Mouse (Mus musculus): ENCODE measurements around the gene Wwc1. TPM values are rescaled to one million over a fixed set of nuclear protein-coding genes. Genes with fewer than 3 reads are reported as not detected.

Gene Wwc1
- polyA plus RNA-seq, 1 experiment from 2014 or later = 4.1 TPM

- WGBS = 68% methylated on average over 12 of the region's 12 CpGs
- no peak for DNase-seq (ENCODE audit: low spot score)
- no peak overlapping the region for H3K4me2 ChIP-seq (ENCODE audit: low read depth, low read length)
- no peaks in the 10 kb centered on the region for H3K36me3 ChIP-seq (ENCODE audit: control insufficient read depth, insufficient read depth, low read length)
- no peak overlapping the region for H3K27ac ChIP-seq (replicated peaks; ENCODE audit: low read depth, low read length)
- H3K9ac ChIP-seq (ENCODE audit: low read depth, low read length) = no peak overlapping the region
- H3K4me3 ChIP-seq (ENCODE audit: low read depth, low read length) = no peak overlapping the region
- H3K9me3 ChIP-seq (ENCODE audit: control insufficient read depth, low read length) = 0 out of 2 replicates have a peak, but pooled peaks cover 4% of the 10 kb centered on the region
- H3K27me3 ChIP-seq (replicated peaks; ENCODE audit: control insufficient read depth, insufficient read depth, low read length) = peaks cover 17% of the 10 kb centered on the region
- H3K4me1 ChIP-seq (ENCODE audit: control insufficient read depth, insufficient read depth, low read length) = no peaks in the 10 kb centered on the region
- ATAC-seq (ENCODE audit: low read depth) = no peak
These were observed 17.7 kb upstream of the Wwc1 start for GRCm38 (mm10) chr11:35998048-35998447.

DNA sequence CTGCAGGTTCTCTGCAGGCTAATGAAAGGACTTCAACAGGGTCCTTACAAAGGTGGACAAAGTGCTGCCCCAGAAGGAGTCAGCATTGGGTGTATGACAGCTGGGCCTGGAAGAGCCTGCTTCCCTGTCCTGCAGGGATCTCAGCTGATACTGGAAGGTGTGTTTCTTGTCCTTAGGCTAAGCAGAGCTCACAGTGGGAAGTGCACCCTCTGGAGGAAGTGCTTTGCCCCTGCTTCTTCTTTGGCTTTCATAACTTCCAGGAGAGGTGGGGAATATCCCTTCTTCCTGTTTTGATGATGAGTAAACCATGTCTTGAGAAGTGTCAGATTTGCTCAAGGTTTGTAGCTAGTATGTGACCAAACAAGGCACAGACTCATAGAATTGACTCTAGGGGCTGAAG lies 15.0 kb upstream of the Wwc1 start:
- Histone ChIP-seq H3K36me3 (ENCODE audit: control insufficient read depth, insufficient read depth, low read length) (no peaks in the 10 kb centered on the region), H3K4me2 (ENCODE audit: low read depth, low read length) (no peak overlapping the region), H3K9me3 (ENCODE audit: control insufficient read depth, low read length) (0 out of 2 replicates have a peak, but pooled peaks cover 4% of the 10 kb centered on the region), H3K4me1 (ENCODE audit: control insufficient read depth, insufficient read depth, low read length) (no peaks in the 10 kb centered on the region), H3K9ac (ENCODE audit: low read depth, low read length) (no peak overlapping the region), H3K27ac (replicated peaks; ENCODE audit: low read depth, low read length) (no peak overlapping the region), H3K27me3 (replicated peaks; ENCODE audit: control insufficient read depth, insufficient read depth, low read length) (0 out of 2 replicates have a peak, but pooled peaks cover 4% of the 10 kb centered on the region), H3K4me3 (ENCODE audit: low read depth, low read length) (no peak overlapping the region)
- no peak for DNase-seq (ENCODE audit: low spot score)
- no peak for ATAC-seq (ENCODE audit: low read depth)

- no peaks in the 10 kb centered on the region for H3K4me1 ChIP-seq (ENCODE audit: control insufficient read depth, insufficient read depth, low read length)
- 74% methylated on average over 2 of the region's 2 CpGs for WGBS
- no peaks in the 10 kb centered on the region; the same call in 1 of the 2 replicates for H3K27me3 ChIP-seq (replicated peaks; ENCODE audit: control insufficient read depth, insufficient read depth, low read length)
- no peaks in the 10 kb centered on the region for H3K36me3 ChIP-seq (ENCODE audit: control insufficient read depth, insufficient read depth, low read length)
- H3K4me2 ChIP-seq (ENCODE audit: low read depth, low read length) = no peak overlapping the region
- ATAC-seq (ENCODE audit: low read depth) = peak; percentile 89; the same call in 1 of the 2 replicates
- H3K27ac ChIP-seq (replicated peaks; ENCODE audit: low read depth, low read length) = no peak overlapping the region
- H3K9ac ChIP-seq (ENCODE audit: low read depth, low read length) = no peak overlapping the region
- H3K9me3 ChIP-seq (ENCODE audit: control insufficient read depth, low read length) = 0 out of 2 replicates have a peak, but pooled peaks cover 4% of the 10 kb centered on the region
- no peak overlapping the region for H3K4me3 ChIP-seq (ENCODE audit: low read depth, low read length)
- DNase-seq (ENCODE audit: low spot score) = no peak
These were observed 11.5 kb upstream of the Wwc1 start for GRCm38 (mm10) chr11:35991846-35992245.

DNA sequence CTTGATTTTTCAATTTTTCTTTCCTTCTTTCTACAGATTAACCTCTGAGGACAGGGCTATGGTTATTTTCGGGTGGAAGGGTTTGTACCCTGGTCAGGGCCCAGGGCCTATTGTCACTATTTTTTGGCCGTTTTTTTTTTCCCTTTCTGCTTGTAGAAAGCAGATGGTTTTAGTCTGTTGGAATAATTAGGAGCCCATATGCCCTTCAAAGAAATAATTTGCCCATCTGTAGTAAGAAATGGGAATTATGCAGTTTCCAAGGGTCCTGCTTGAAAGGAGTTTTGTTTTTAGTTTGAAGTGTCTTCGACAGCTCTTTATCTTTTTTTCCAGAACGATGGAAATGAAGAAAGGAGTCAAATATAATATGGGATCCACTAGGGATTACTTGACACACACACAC lies 9.6 kb upstream of the Wwc1 start:
- Histone ChIP-seq H3K27ac (replicated peaks; ENCODE audit: low read depth, low read length) (no peak overlapping the region), H3K4me2 (ENCODE audit: low read depth, low read length) (no peak overlapping the region), H3K9ac (ENCODE audit: low read depth, low read length) (no peak overlapping the region), H3K27me3 (replicated peaks; ENCODE audit: control insufficient read depth, insufficient read depth, low read length) (no peaks in the 10 kb centered on the region; the same call in 1 of the 2 replicates), H3K9me3 (ENCODE audit: control insufficient read depth, low read length) (no peaks in the 10 kb centered on the region), H3K4me3 (ENCODE audit: low read depth, low read length) (no peak overlapping the region), H3K36me3 (ENCODE audit: control insufficient read depth, insufficient read depth, low read length) (no peaks in the 10 kb centered on the region), H3K4me1 (ENCODE audit: control insufficient read depth, insufficient read depth, low read length) (no peaks in the 10 kb centered on the region)
- no peak for ATAC-seq (ENCODE audit: low read depth)
- no peak for DNase-seq (ENCODE audit: low spot score)
- WGBS = 57% methylated on average over 4 of the region's 4 CpGs

DNA sequence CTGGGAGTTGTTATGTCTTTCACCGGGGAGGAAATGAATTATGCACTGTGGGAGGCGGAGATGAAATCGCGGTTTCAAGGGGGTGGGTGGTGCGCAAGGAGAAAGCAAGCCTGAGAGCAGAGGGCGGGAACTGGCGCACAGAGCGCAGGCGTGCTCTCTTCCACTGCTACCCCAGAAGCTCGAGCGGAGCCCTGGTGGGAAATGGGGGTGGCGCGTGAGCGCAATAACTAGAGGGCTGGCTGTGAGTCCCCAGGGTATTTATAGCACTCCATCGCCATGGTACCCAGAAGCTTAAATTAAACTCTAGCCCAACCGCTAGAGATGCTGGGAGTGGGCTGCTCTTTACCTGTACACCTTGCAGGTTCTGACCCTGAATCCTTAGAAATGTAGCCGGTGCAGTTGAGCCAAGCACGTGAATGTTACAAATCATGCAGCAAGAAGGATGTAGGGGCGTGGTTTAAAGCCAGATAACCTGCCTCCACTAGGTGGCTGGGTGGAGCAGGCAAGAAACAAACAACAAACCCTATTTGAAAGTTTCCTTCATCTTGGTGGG lies 5.6 kb upstream of the Wwc1 start:
- ATAC-seq (ENCODE audit: low read depth) (peak; percentile 93), DNase-seq (ENCODE audit: low spot score) (peak; percentile 83)
- no peaks in the 10 kb centered on the region for H3K4me1 ChIP-seq (ENCODE audit: control insufficient read depth, insufficient read depth, low read length)
- H3K27ac ChIP-seq (replicated peaks; ENCODE audit: low read depth, low read length) = no peak overlapping the region
- H3K36me3 ChIP-seq (ENCODE audit: control insufficient read depth, insufficient read depth, low read length) = no peaks in the 10 kb centered on the region
- H3K9me3 ChIP-seq (ENCODE audit: control insufficient read depth, low read length) = no peaks in the 10 kb centered on the region
- H3K4me2 ChIP-seq (ENCODE audit: low read depth, low read length) = peak overlapping the region; percentile 49
- H3K4me3 ChIP-seq (ENCODE audit: low read depth, low read length) = peak overlapping the region; percentile 7
- no peak overlapping the region for H3K9ac ChIP-seq (ENCODE audit: low read depth, low read length)
- 0% methylated on average over 19 of the region's 19 CpGs for WGBS
- peaks cover 8% of the 10 kb centered on the region; the same call in 1 of the 2 replicates for H3K27me3 ChIP-seq (replicated peaks; ENCODE audit: control insufficient read depth, insufficient read depth, low read length)

- H3K4me1 ChIP-seq (ENCODE audit: control insufficient read depth, insufficient read depth, low read length) = 0 out of 2 replicates have a peak, but pooled peaks cover 3% of the 10 kb centered on the region
- no peaks in the 10 kb centered on the region for H3K36me3 ChIP-seq (ENCODE audit: control insufficient read depth, insufficient read depth, low read length)
- H3K27me3 ChIP-seq (replicated peaks; ENCODE audit: control insufficient read depth, insufficient read depth, low read length) = peaks cover 23% of the 10 kb centered on the region
- WGBS = 85% methylated on average over 3 of the region's 3 CpGs
- no peaks in the 10 kb centered on the region for H3K9me3 ChIP-seq (ENCODE audit: control insufficient read depth, low read length)
- DNase-seq (ENCODE audit: low spot score) (no peak), ATAC-seq (ENCODE audit: low read depth) (no peak)
- no peak overlapping the region for H3K9ac ChIP-seq (ENCODE audit: low read depth, low read length)
- H3K4me2 ChIP-seq (ENCODE audit: low read depth, low read length) = no peak overlapping the region
- no peak overlapping the region for H3K27ac ChIP-seq (replicated peaks; ENCODE audit: low read depth, low read length)
- no peak overlapping the region for H3K4me3 ChIP-seq (ENCODE audit: low read depth, low read length)
These were observed 2.4 kb upstream of the Wwc1 start for GRCm38 (mm10) chr11:35982734-35983133.

DNA sequence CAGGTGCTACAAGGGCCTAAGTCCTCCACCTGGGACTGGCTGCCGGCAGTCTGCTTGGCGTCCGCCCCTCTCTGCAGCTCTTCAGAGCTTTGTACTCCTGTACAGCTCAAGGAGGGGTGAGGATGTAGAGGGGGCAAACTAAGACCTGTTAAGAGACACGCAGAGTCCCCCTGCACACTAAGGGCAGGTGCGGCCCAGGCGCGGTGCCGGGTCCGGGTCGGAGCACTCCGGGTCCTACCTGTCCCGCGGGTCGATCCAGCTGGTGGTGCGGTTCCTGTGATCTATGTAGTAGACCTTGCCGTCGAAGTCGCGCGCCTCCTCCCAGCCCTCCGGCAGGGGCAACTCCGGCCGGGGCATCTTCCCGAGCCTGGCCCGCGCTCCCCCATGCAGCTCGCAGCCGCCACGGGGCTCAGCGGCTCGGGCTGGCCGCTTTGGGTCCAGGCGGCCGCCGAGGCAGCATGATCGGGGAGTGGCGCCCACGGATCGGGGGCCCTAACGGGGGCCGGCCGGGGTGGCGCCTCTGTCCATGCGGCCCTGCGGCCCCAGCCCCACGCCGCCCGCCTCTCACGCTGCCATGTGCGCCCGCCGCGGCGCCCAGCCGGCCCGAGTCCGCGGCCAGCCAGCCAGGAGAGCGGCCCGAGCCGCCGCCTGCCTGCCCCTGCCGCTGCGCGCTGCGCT lies 455 bp downstream of the Wwc1 start:
- peak overlapping the region; percentile 75 for H3K9ac ChIP-seq (ENCODE audit: low read depth, low read length)
- ATAC-seq (ENCODE audit: low read depth) (peak; percentile 49), DNase-seq (ENCODE audit: low spot score) (no peak)
- no peaks in the 10 kb centered on the region for H3K9me3 ChIP-seq (ENCODE audit: control insufficient read depth, low read length)
- no peak overlapping the region; the same call in 1 of the 2 replicates for H3K27ac ChIP-seq (replicated peaks; ENCODE audit: low read depth, low read length)
- H3K4me1 ChIP-seq (ENCODE audit: control insufficient read depth, insufficient read depth, low read length) = 0 out of 2 replicates have a peak, but pooled peaks cover 3% of the 10 kb centered on the region
- H3K4me3 ChIP-seq (ENCODE audit: low read depth, low read length) = peak overlapping the region; percentile 68
- peak overlapping the region; percentile 93 for H3K4me2 ChIP-seq (ENCODE audit: low read depth, low read length)
- no peaks in the 10 kb centered on the region for H3K36me3 ChIP-seq (ENCODE audit: control insufficient read depth, insufficient read depth, low read length)
- WGBS = 0% methylated on average over 29 of the region's 66 CpGs
- peaks cover 23% of the 10 kb centered on the region for H3K27me3 ChIP-seq (replicated peaks; ENCODE audit: control insufficient read depth, insufficient read depth, low read length)

GRCm38 (mm10) chr11:35979266-35979732 lies 1.0 kb downstream of the Wwc1 start:
- ATAC-seq (ENCODE audit: low read depth) (no peak), DNase-seq (ENCODE audit: low spot score) (no peak)
- H3K9ac ChIP-seq (ENCODE audit: low read depth, low read length) = peak overlapping the region; percentile 75
- no peaks in the 10 kb centered on the region for H3K36me3 ChIP-seq (ENCODE audit: control insufficient read depth, insufficient read depth, low read length)
- H3K4me3 ChIP-seq (ENCODE audit: low read depth, low read length) = peak overlapping the region; percentile 68
- peaks cover 23% of the 10 kb centered on the region for H3K27me3 ChIP-seq (replicated peaks; ENCODE audit: control insufficient read depth, insufficient read depth, low read length)
- no peak overlapping the region for H3K27ac ChIP-seq (replicated peaks; ENCODE audit: low read depth, low read length)
- H3K4me2 ChIP-seq (ENCODE audit: low read depth, low read length) = peak overlapping the region; percentile 93
- H3K9me3 ChIP-seq (ENCODE audit: control insufficient read depth, low read length) = no peaks in the 10 kb centered on the region
- 2% methylated on average over 10 of the region's 12 CpGs for WGBS
- H3K4me1 ChIP-seq (ENCODE audit: control insufficient read depth, insufficient read depth, low read length) = 0 out of 2 replicates have a peak, but pooled peaks cover 3% of the 10 kb centered on the region

Data from embryonic facial prominence, embryonic 14.5 days (tissue).